Mouse (Mus musculus): ENCODE data around the gene Cdk14. TPM values are rescaled to one million over a fixed set of nuclear protein-coding genes. Genes with fewer than 3 reads are reported as not detected.

Cdk14 gene
- polyA plus RNA-seq, 1 experiment from 2014 or later: 37.8 TPM

DNA sequence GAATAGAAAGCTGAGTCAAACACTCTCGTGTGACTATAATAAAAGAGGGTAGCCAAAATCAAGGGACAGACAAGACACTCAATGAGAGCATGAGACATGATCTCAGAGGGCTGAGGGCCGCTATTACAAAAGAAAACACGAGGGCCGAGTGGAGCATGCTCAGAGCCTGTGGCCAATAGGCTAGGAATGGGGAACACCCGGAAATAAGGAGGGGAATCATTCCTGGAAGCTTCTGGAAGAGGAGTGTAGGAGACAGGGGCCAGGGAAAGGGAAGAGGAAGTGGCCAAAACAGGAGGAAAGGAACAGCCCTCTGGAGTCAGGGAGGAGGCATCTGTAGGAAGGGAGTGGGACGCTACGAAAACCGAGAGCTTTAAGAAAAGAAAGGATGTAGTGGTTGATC is 52.6 kb downstream of the Cdk14 start:
- Histone ChIP-seq H3K27me3 (ENCODE audit: insufficient read depth, low read length) (no peaks in the 10 kb centered on the region), H3K4me2 (no peak overlapping the region), H3K9me3 (ENCODE audit: low read depth, low read length) (no peaks in the 10 kb centered on the region), H3K9ac (no peak overlapping the region), H3K4me1 (ENCODE audit: insufficient read depth) (no peaks in the 10 kb centered on the region), H3K4me3 (ENCODE audit: low read depth, low read length) (no peak overlapping the region), H3K27ac (ENCODE audit: low read depth) (no peak overlapping the region), H3K36me3 (ENCODE audit: insufficient read depth) (0 out of 2 replicates have a peak, but pooled peaks cover 11% of the 10 kb centered on the region)
- 77% methylated on average over 8 of the region's 8 CpGs for WGBS
- ATAC-seq (ENCODE audit: insufficient read depth) (no peak), DNase-seq (no peak)
- TF ChIP-seq CTCF (IDR thresholded peaks at IDR 0.05; ENCODE audit: low read depth): no peak

DNA sequence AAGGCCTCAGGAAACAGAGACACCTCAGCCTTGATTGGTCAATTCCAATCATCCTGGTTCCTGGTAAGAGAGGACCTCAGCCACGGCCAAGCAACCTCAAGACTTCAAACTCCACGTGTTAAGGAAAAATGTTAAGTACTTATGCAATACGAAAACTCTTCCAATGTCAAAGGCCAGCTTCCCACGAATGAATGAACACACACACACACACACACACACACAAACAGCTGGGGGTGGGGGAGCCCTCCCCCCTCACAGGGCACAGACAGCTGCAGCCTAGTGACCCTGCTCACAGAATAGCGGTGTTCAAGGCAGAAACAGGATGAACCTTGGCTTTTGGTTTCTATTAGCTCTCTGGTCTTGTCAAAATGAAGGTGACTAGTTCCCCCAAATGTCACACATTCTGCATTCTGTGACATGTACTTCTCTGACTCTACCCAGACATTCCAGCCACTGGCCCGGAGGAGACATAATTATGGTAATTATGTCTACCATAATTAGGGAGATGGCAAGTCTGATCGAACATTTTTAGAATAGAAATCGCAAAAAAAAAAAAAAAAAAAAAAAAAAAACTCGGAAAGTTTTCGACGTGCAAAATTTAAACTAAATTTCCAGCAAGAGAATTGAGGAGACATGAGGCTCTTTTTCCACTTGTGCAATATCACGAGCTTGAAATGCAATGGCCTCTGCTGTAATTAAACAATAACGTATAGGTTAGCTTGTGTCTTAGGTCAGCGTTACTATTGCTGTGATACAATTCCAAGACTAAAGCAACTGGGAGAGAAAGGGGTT is 54.6 kb downstream of the Cdk14 start:
- 0 out of 2 replicates have a peak, but pooled peaks cover 14% of the 10 kb centered on the region for H3K36me3 ChIP-seq (ENCODE audit: insufficient read depth)
- TF ChIP-seq CTCF (IDR thresholded peaks at IDR 0.05; ENCODE audit: low read depth): no peak
- no peaks in the 10 kb centered on the region for H3K9me3 ChIP-seq (ENCODE audit: low read depth, low read length)
- H3K4me1 ChIP-seq (ENCODE audit: insufficient read depth): no peaks in the 10 kb centered on the region
- H3K4me3 ChIP-seq (ENCODE audit: low read depth, low read length): no peak overlapping the region
- 73% methylated on average over 14 of the region's 14 CpGs for WGBS
- no peak overlapping the region for H3K27ac ChIP-seq (ENCODE audit: low read depth)
- H3K4me2 ChIP-seq: no peak overlapping the region
- DNase-seq (no peak), ATAC-seq (ENCODE audit: insufficient read depth) (no peak)
- H3K27me3 ChIP-seq (ENCODE audit: insufficient read depth, low read length): no peaks in the 10 kb centered on the region
- H3K9ac ChIP-seq: no peak overlapping the region

DNA sequence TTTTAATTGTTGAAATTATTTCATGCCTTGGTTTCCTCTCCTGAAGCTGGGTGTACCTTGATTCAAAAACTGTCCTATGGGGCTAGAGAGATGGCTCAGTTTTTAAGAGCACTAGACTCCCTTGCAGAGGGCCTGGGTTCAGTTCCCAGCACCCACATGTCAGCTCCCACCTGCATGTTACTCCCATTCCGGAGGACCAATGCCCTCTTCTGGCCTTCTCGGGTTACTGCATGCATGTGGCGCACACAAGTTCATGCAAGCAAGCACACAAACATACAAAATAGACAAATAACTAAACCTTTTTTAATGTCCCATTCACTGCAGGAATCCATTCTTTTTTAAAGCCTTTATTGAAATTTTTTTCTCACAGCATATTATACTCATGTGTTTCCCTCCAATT is 58.4 kb downstream of the Cdk14 start:
- 91% methylated on average over 3 of the region's 3 CpGs for WGBS
- H3K27me3 ChIP-seq (ENCODE audit: insufficient read depth, low read length): no peaks in the 10 kb centered on the region
- DNase-seq (no peak), ATAC-seq (ENCODE audit: insufficient read depth) (no peak)
- H3K4me2 ChIP-seq: no peak overlapping the region
- peak; percentile 47 for TF ChIP-seq CTCF (IDR thresholded peaks at IDR 0.05; ENCODE audit: low read depth)
- 0 out of 2 replicates have a peak, but pooled peaks cover 9% of the 10 kb centered on the region for H3K36me3 ChIP-seq (ENCODE audit: insufficient read depth)
- no peak overlapping the region for H3K4me3 ChIP-seq (ENCODE audit: low read depth, low read length)
- H3K27ac ChIP-seq (ENCODE audit: low read depth): no peak overlapping the region
- 0 out of 2 replicates have a peak, but pooled peaks cover 2% of the 10 kb centered on the region for H3K4me1 ChIP-seq (ENCODE audit: insufficient read depth)
- no peak overlapping the region for H3K9ac ChIP-seq
- no peaks in the 10 kb centered on the region for H3K9me3 ChIP-seq (ENCODE audit: low read depth, low read length)

DNA sequence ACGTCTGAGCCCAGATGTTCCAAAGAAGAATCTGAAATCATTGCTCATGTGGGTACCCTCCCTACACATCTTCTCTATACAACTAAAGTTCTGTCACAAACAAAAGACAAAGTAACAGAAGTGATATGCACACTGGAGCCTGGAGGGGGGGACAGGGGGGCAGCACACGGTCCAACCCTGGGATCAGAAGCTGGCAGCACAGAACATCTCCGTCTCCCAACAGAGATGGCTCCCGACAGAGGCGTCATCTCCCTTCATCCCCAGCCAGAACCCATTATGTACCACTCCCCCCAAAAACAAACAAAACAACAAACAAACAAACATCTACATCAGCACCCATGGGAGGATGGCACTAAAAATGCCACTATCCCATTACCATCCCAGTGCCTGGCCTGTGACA is 59.8 kb downstream of the Cdk14 start:
- Histone ChIP-seq H3K4me1 (ENCODE audit: insufficient read depth) (0 out of 2 replicates have a peak, but pooled peaks cover 2% of the 10 kb centered on the region), H3K27ac (ENCODE audit: low read depth) (peak overlapping the region; percentile 59), H3K27me3 (ENCODE audit: insufficient read depth, low read length) (no peaks in the 10 kb centered on the region), H3K4me3 (ENCODE audit: low read depth, low read length) (no peak overlapping the region), H3K9ac (no peak overlapping the region), H3K9me3 (ENCODE audit: low read depth, low read length) (no peaks in the 10 kb centered on the region), H3K4me2 (peak overlapping the region; percentile 16; the same call in 1 of the 2 replicates), H3K36me3 (ENCODE audit: insufficient read depth) (0 out of 2 replicates have a peak, but pooled peaks cover 9% of the 10 kb centered on the region)
- DNase-seq (no peak), ATAC-seq (ENCODE audit: insufficient read depth) (peak; percentile 26; the same call in 1 of the 2 replicates)
- WGBS: 73% methylated on average over 5 of the region's 5 CpGs
- no peak for TF ChIP-seq CTCF (IDR thresholded peaks at IDR 0.05; ENCODE audit: low read depth)

DNA sequence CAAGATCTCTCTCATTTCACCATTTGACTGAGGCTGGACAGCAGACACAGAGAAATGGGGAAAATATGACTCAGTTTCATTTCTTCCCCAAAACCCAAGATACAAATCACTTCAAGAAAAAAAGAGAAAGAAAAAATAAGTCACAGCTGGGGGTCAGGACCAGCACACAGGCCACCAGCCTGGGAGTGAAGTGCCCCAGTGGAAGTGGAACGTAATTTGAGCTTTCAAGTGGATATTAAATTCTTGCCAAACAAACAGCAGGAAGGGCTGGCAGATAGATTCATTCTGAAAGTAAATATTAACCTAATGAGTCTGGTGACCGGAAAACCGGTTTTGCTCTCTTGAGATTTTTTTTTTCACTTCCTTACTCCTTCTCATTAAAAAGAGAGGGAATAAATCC is 60.2 kb downstream of the Cdk14 start:
- peak; percentile 72 for ATAC-seq (ENCODE audit: insufficient read depth)

DNA sequence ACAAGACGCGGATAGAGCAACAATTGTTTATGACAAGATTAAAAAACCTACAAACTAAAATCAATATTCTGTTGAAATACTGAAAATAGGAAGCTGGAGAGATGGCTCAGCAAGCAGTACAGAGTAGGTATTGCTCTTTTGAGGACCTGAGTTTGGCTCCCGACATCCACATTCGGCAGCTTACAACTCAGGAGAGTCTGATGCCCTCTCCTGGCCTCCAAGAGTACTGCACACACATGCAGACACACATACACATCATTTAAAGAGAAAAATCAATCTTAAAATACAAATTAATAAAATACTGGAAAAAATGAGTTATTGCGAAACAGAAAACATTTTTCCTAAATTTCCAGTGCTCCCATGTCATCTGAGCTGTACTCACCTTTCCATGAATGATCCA is 60.7 kb downstream of the Cdk14 start:
- Histone ChIP-seq H3K4me2 (no peak overlapping the region), H3K4me3 (ENCODE audit: low read depth, low read length) (no peak overlapping the region), H3K36me3 (ENCODE audit: insufficient read depth) (0 out of 2 replicates have a peak, but pooled peaks cover 7% of the 10 kb centered on the region), H3K27ac (ENCODE audit: low read depth) (0 out of 2 replicates have a peak overlapping the region, but pooled peaks have one; percentile 40), H3K9me3 (ENCODE audit: low read depth, low read length) (no peaks in the 10 kb centered on the region), H3K27me3 (ENCODE audit: insufficient read depth, low read length) (no peaks in the 10 kb centered on the region), H3K4me1 (ENCODE audit: insufficient read depth) (0 out of 2 replicates have a peak, but pooled peaks cover 2% of the 10 kb centered on the region), H3K9ac (no peak overlapping the region)
- ATAC-seq (ENCODE audit: insufficient read depth) (no peak), DNase-seq (no peak)
- peak; percentile 50 for TF ChIP-seq CTCF (IDR thresholded peaks at IDR 0.05; ENCODE audit: low read depth)
- WGBS: 97% methylated on average over 5 of the region's 5 CpGs

More for the DNA sequence above, 60.2 kb downstream of the Cdk14 start:
- no peaks in the 10 kb centered on the region for H3K9me3 ChIP-seq (ENCODE audit: low read depth, low read length)
- H3K36me3 ChIP-seq (ENCODE audit: insufficient read depth): 0 out of 2 replicates have a peak, but pooled peaks cover 9% of the 10 kb centered on the region
- TF ChIP-seq CTCF (IDR thresholded peaks at IDR 0.05; ENCODE audit: low read depth): no peak
- peak; percentile 74 for DNase-seq
- H3K4me1 ChIP-seq (ENCODE audit: insufficient read depth): 0 out of 2 replicates have a peak, but pooled peaks cover 2% of the 10 kb centered on the region
- no peaks in the 10 kb centered on the region for H3K27me3 ChIP-seq (ENCODE audit: insufficient read depth, low read length)
- H3K27ac ChIP-seq (ENCODE audit: low read depth): peak overlapping the region; percentile 40; the same call in 1 of the 2 replicates
- H3K4me2 ChIP-seq: no peak overlapping the region; the same call in 1 of the 2 replicates
- H3K4me3 ChIP-seq (ENCODE audit: low read depth, low read length): no peak overlapping the region
- WGBS: 47% methylated on average over 3 of the region's 3 CpGs
- H3K9ac ChIP-seq: no peak overlapping the region
